Mouse (Mus musculus): ENCODE results near the gene Fmnl2.

GRCm38 (mm10) chr2:52991688-52992194 is 134.1 kb downstream of the Fmnl2 start:
- TF ChIP-seq CTCF (IDR thresholded peaks at IDR 0.05; ENCODE audit: control insufficient read depth, insufficient read depth, insufficient read length) = no peak
- no peak for TF ChIP-seq MYOG (IDR thresholded peaks at IDR 0.05; ENCODE audit: control insufficient read depth, extremely low read depth, insufficient read length)
- no peak for TF ChIP-seq MYOD1 (IDR thresholded peaks at IDR 0.05; ENCODE audit: control insufficient read depth, insufficient read length, low read depth)
- TF ChIP-seq USF1 (IDR thresholded peaks at IDR 0.05; ENCODE audit: low read depth) = no peak
- no peak for TF ChIP-seq FOSL1 (IDR thresholded peaks at IDR 0.05; ENCODE audit: insufficient read depth, low read length, poor library complexity, severe bottlenecking)
- no peak for TF ChIP-seq MAX (IDR thresholded peaks at IDR 0.05)
- no peak for TF ChIP-seq CEBPB (IDR thresholded peaks at IDR 0.05; ENCODE audit: low read depth)
